Mouse (Mus musculus) yolk sac, embryonic 10.5 days (tissue): ENCODE results near the gene Kcnj16.

Source experiments
- DNase-seq: peaks from one replicate; pipeline ENCODE4 v3.0.0-alpha.2; 2017; ENCODE audit warnings: low spot score

The Kcnj16 gene

GRCm38 (mm10) chr11:110967762-110968135 is at the start of gene Kcnj16:
Gene Kcnj16 (plus strand): TSS chr11:110968033.
- peak; percentile 6 for DNase-seq

- no peak for DNase-seq
Observed at GRCm38 (mm10) chr11:110918808-110919465, 48.9 kb upstream of the Kcnj16 start.

GRCm38 (mm10) chr11:110935699-110936098 is 32.1 kb upstream of the Kcnj16 start:
- no peak for DNase-seq

- no peak for DNase-seq
Observed at GRCm38 (mm10) chr11:110942280-110942679, 25.6 kb upstream of the Kcnj16 start.

GRCm38 (mm10) chr11:110942695-110943135 is 25.1 kb upstream of the Kcnj16 start:
- peak; percentile 7 for DNase-seq

- DNase-seq: peak; percentile 10
Observed at GRCm38 (mm10) chr11:110956665-110957064, 11.2 kb upstream of the Kcnj16 start.

- no peak for DNase-seq
Observed at GRCm38 (mm10) chr11:110961592-110962021, 6.2 kb upstream of the Kcnj16 start.

- no peak for DNase-seq
Observed at GRCm38 (mm10) chr11:110967019-110967761, 643 bp upstream of the Kcnj16 start.

GRCm38 (mm10) chr11:110968901-110969300 is 1.1 kb downstream of the Kcnj16 start:
- no peak for DNase-seq

- DNase-seq: no peak
Observed at GRCm38 (mm10) chr11:110985508-110985907, 17.7 kb downstream of the Kcnj16 start.

GRCm38 (mm10) chr11:110985949-110986348 is 18.1 kb downstream of the Kcnj16 start:
- DNase-seq: no peak

GRCm38 (mm10) chr11:110993616-110994015 is 25.8 kb downstream of the Kcnj16 start:
- DNase-seq: no peak

GRCm38 (mm10) chr11:110997211-110997610 is 29.4 kb downstream of the Kcnj16 start:
- no peak for DNase-seq

GRCm38 (mm10) chr11:111005103-111005502 is 37.3 kb downstream of the Kcnj16 start:
- no peak for DNase-seq

GRCm38 (mm10) chr11:111009471-111009870 is 41.6 kb downstream of the Kcnj16 start:
- no peak for DNase-seq

- no peak for DNase-seq
Observed at GRCm38 (mm10) chr11:111016206-111016605, 48.4 kb downstream of the Kcnj16 start.

GRCm38 (mm10) chr11:111020211-111020610 is 52.4 kb downstream of the Kcnj16 start:
- no peak for DNase-seq

- DNase-seq: no peak
Observed at GRCm38 (mm10) chr11:111022681-111023281, 54.9 kb downstream of the Kcnj16 start.

GRCm38 (mm10) chr11:111042175-111042574 is 74.3 kb downstream of the Kcnj16 start:
- no peak for DNase-seq

GRCm38 (mm10) chr11:111043298-111043697 is 75.5 kb downstream of the Kcnj16 start:
- DNase-seq: no peak

GRCm38 (mm10) chr11:111054252-111054651 is 86.4 kb downstream of the Kcnj16 start:
- DNase-seq: no peak

GRCm38 (mm10) chr11:111054854-111055822 is 87.3 kb downstream of the Kcnj16 start:
- no peak for DNase-seq
